Comparison of ENCODE assay signal across 8 mouse cellular contexts in genomic region chr6:125330626-125331326, GRCm38 (mm10). TPM values are rescaled to one million over a fixed set of nuclear protein-coding genes. Genes with fewer than 3 reads are reported as not detected.
DNase-seq lines count a peak whose midpoint lies in the region; ATAC-seq and TF ChIP-seq lines count a peak whose summit lies in the region.

No protein-coding gene starts in this region.

- ATAC-seq in forebrain, embryonic 13.5 days, result peak; percentile 93
- ATAC-seq in heart, embryonic 16.5 days (replicated peaks; ENCODE audit: extremely low read depth, insufficient read depth, low FRiP score), result peak; percentile 95
- ATAC-seq in liver, embryonic 14.5 days (ENCODE audit: insufficient read depth), result peak; percentile 72

- H3K36me3 ChIP-seq in ES-Bruce4 (ENCODE audit: control insufficient read depth, insufficient read depth, low read length, poor library complexity, severe bottlenecking), result no peaks in the 10 kb centered on the region
- no peaks in the 10 kb centered on the region for H3K36me3 ChIP-seq in forebrain, embryonic 13.5 days (ENCODE audit: poor library complexity, severe bottlenecking)
- H3K36me3 ChIP-seq in heart, embryonic 16.5 days (ENCODE audit: control insufficient read depth, insufficient read depth), result no peaks in the 10 kb centered on the region
- no peaks in the 10 kb centered on the region for H3K36me3 ChIP-seq in liver, embryonic 14.5 days (replicated peaks; ENCODE audit: control insufficient read depth, insufficient read depth, low read depth)

- H3K4me1 ChIP-seq in ES-Bruce4 (ENCODE audit: control insufficient read depth, insufficient read depth, low read length), result no peaks in the 10 kb centered on the region
- peaks cover 5% of the 10 kb centered on the region for H3K4me1 ChIP-seq in forebrain, embryonic 13.5 days
- H3K4me1 ChIP-seq in heart, embryonic 16.5 days (ENCODE audit: control insufficient read depth, insufficient read depth, low read length), result peaks cover 8% of the 10 kb centered on the region; the same call in 1 of the 2 replicates
- H3K4me1 ChIP-seq in liver, embryonic 14.5 days (replicated peaks; ENCODE audit: control insufficient read depth in 2 of 2, insufficient read depth in 2 of 2, low read length in 1 of 2), result no peaks in the 10 kb centered on the region

- no peaks in the 10 kb centered on the region for H3K27me3 ChIP-seq in ES-Bruce4 (ENCODE audit: control insufficient read depth, insufficient read depth, low read length, poor library complexity, severe bottlenecking)
- H3K27me3 ChIP-seq in forebrain, embryonic 13.5 days, result no peaks in the 10 kb centered on the region
- H3K27me3 ChIP-seq in heart, embryonic 16.5 days (ENCODE audit: control insufficient read depth, insufficient read depth, low read length), result no peaks in the 10 kb centered on the region
- peaks cover 4% of the 10 kb centered on the region; the same call in 1 of the 2 replicates for H3K27me3 ChIP-seq in liver, embryonic 14.5 days (ENCODE audit: control insufficient read depth, insufficient read depth, low read length)

- no peaks in the 10 kb centered on the region for H3K9me3 ChIP-seq in ES-Bruce4 (replicated peaks; ENCODE audit: control insufficient read depth, insufficient read depth, low read length, poor library complexity, severe bottlenecking)
- H3K9me3 ChIP-seq in forebrain, embryonic 13.5 days (replicated peaks), result no peaks in the 10 kb centered on the region
- no peaks in the 10 kb centered on the region for H3K9me3 ChIP-seq in heart, embryonic 16.5 days (replicated peaks; ENCODE audit: control insufficient read depth, low read length)
- H3K9me3 ChIP-seq in liver, embryonic 14.5 days (ENCODE audit: control insufficient read depth, low read length), result no peaks in the 10 kb centered on the region

- under 1% methylated on average over 39 of the region's 39 CpGs for WGBS in forebrain, embryonic 13.5 days
- 1% methylated on average over 39 of the region's 39 CpGs for WGBS in heart, embryonic 16.5 days
- 2% methylated on average over 39 of the region's 39 CpGs for WGBS in liver, embryonic 14.5 days (ENCODE audit: insufficient replicate concordance)

- peak; percentile 31 for DNase-seq in c-Kit-positive CD71-positive TER-119-negative erythroid progenitor cells, embryonic 14.5 days (ENCODE audit: low read depth)
- DNase-seq in kidney, postnatal 25 days, result peak; percentile 97
- peak in 2 of 3 experiments; percentile 35 to 37 for DNase-seq in liver, embryonic 14.5 days (ENCODE audit: low read depth in 3 of 3, low spot score in 3 of 3)
- peak; percentile 78 for DNase-seq in neural tube, embryonic 10.5 days (ENCODE audit: extremely low spot score, low spot score)
- peak; percentile 82 for DNase-seq in testis, postnatal 14 days (ENCODE audit: low spot score)

- 0 out of 2 replicates have a peak, but pooled peaks have one; percentile 22 for TF ChIP-seq EP300 in ES-Bruce4 (IDR thresholded peaks at IDR 0.05; ENCODE audit: insufficient read depth, low read depth, low read length)
- no peak for TF ChIP-seq EP300 in liver, embryonic 14.5 days (IDR thresholded peaks at IDR 0.05; ENCODE audit: low read depth)

- peak overlapping the region; percentile 50 for H3K4me3 ChIP-seq in ES-Bruce4 (ENCODE audit: low read depth, low read length)
- H3K4me3 ChIP-seq in forebrain, embryonic 13.5 days, result peak overlapping the region; percentile 52
- H3K4me3 ChIP-seq in heart, embryonic 16.5 days (ENCODE audit: low read length), result peak overlapping the region; percentile 66
- H3K4me3 ChIP-seq in liver, embryonic 14.5 days (ENCODE audit: insufficient read depth in 1 of 2, low read depth in 2 of 2, low read length in 2 of 2), result peak overlapping the region; percentile 50 to 52

- H3K9ac ChIP-seq in ES-Bruce4 (ENCODE audit: low read depth, poor library complexity, severe bottlenecking), result peak overlapping the region; percentile 76
- H3K9ac ChIP-seq in forebrain, embryonic 13.5 days, result peak overlapping the region; percentile 66
- H3K9ac ChIP-seq in heart, embryonic 16.5 days (ENCODE audit: low read length), result peak overlapping the region; percentile 80
- H3K9ac ChIP-seq in liver, embryonic 14.5 days (replicated peaks), result peak overlapping the region; percentile 40

- TF ChIP-seq POLR2A in ES-Bruce4 (IDR thresholded peaks at IDR 0.05; ENCODE audit: insufficient read depth, low read length), result peak; percentile 50

- TF ChIP-seq CTCF in ES-Bruce4 (IDR thresholded peaks at IDR 0.05; ENCODE audit: low read depth, low read length), result no peak
- no peak for TF ChIP-seq CTCF in liver, embryonic 14.5 days (IDR thresholded peaks at IDR 0.05; ENCODE audit: low read depth)

- H3K27ac ChIP-seq in ES-Bruce4 (ENCODE audit: insufficient read depth, low read length), result no peak overlapping the region
- H3K27ac ChIP-seq in forebrain, embryonic 13.5 days, result no peak overlapping the region
- peak overlapping the region; percentile 52; the same call in 1 of the 2 replicates for H3K27ac ChIP-seq in heart, embryonic 16.5 days (ENCODE audit: low read length)
- no peak overlapping the region for H3K27ac ChIP-seq in liver, embryonic 14.5 days

- H3K4me2 ChIP-seq in forebrain, embryonic 13.5 days, result peak overlapping the region; percentile 80
- H3K4me2 ChIP-seq in heart, embryonic 16.5 days (ENCODE audit: low read depth, low read length), result peak overlapping the region; percentile 83
- H3K4me2 ChIP-seq in liver, embryonic 14.5 days (ENCODE audit: low read depth), result peak overlapping the region; percentile 66

RNA-seq across cellular contexts. Expression of gene Scnn1a, which starts 10.3 kb away (rescaled TPM):
- 2.0 and 2.3 TPM in 2 replicates for polyA plus RNA-seq in ES-Bruce4 (2011; ENCODE audit: insufficient read depth, insufficient read length, low read depth, missing spikeins)
- polyA plus RNA-seq in forebrain, embryonic 13.5 days (2015; fragmentation: Nextera tagmentation; extraction: Ambion mirVana), result 0.13 and 0.26 TPM in 2 replicates
- polyA plus RNA-seq in heart, embryonic 16.5 days (2015; fragmentation: Nextera tagmentation; extraction: Ambion mirVana), result 2.6 and 2.9 TPM in 2 replicates
- polyA plus RNA-seq in liver, embryonic 14.5 days (2012; rRNA removed), result 0.34 and 0.40 TPM in 2 replicates
- polyA plus RNA-seq in liver, embryonic 14.5 days (2014; fragmentation: Nextera tagmentation; extraction: Ambion mirVana), result 0.34 and 0.36 TPM in 2 replicates

RNA-seq across cellular contexts. Expression of gene Ltbr, which starts 17.1 kb away (rescaled TPM):
- polyA plus RNA-seq in ES-Bruce4 (2011; ENCODE audit: insufficient read depth, insufficient read length, low read depth, missing spikeins), result 8.0 and 9.5 TPM in 2 replicates
- 10.2 and 12.3 TPM in 2 replicates for polyA plus RNA-seq in forebrain, embryonic 13.5 days (2015; fragmentation: Nextera tagmentation; extraction: Ambion mirVana)
- 43.0 and 51.4 TPM in 2 replicates for polyA plus RNA-seq in heart, embryonic 16.5 days (2015; fragmentation: Nextera tagmentation; extraction: Ambion mirVana)
- polyA plus RNA-seq in liver, embryonic 14.5 days (2012; rRNA removed), result 12.3 and 12.5 TPM in 2 replicates
- polyA plus RNA-seq in liver, embryonic 14.5 days (2014; fragmentation: Nextera tagmentation; extraction: Ambion mirVana), result 15.2 and 15.7 TPM in 2 replicates

RNA-seq across cellular contexts. Expression of gene Tnfrsf1a, which starts 18.4 kb away (rescaled TPM):
- 13.1 and 19.8 TPM in 2 replicates for polyA plus RNA-seq in ES-Bruce4 (2011; ENCODE audit: insufficient read depth, insufficient read length, low read depth, missing spikeins)
- polyA plus RNA-seq in forebrain, embryonic 13.5 days (2015; fragmentation: Nextera tagmentation; extraction: Ambion mirVana), result 12.8 and 13.8 TPM in 2 replicates
- polyA plus RNA-seq in heart, embryonic 16.5 days (2015; fragmentation: Nextera tagmentation; extraction: Ambion mirVana), result 54.2 and 54.8 TPM in 2 replicates
- polyA plus RNA-seq in liver, embryonic 14.5 days (2012; rRNA removed), result 15.4 and 16.8 TPM in 2 replicates
- 19.8 and 21.1 TPM in 2 replicates for polyA plus RNA-seq in liver, embryonic 14.5 days (2014; fragmentation: Nextera tagmentation; extraction: Ambion mirVana)

RNA-seq across cellular contexts. Expression of gene Tuba3a, which starts 44.9 kb away (rescaled TPM):
- 2.2 and 3.6 TPM in 2 replicates for polyA plus RNA-seq in ES-Bruce4 (2011; ENCODE audit: insufficient read depth, insufficient read length, low read depth, missing spikeins)
- not detected in 2 replicates for polyA plus RNA-seq in forebrain, embryonic 13.5 days (2015; fragmentation: Nextera tagmentation; extraction: Ambion mirVana)
- polyA plus RNA-seq in heart, embryonic 16.5 days (2015; fragmentation: Nextera tagmentation; extraction: Ambion mirVana), result not detected in 2 replicates
- polyA plus RNA-seq in liver, embryonic 14.5 days (2012; rRNA removed), result not detected in 2 replicates
- polyA plus RNA-seq in liver, embryonic 14.5 days (2014; fragmentation: Nextera tagmentation; extraction: Ambion mirVana), result not detected in 2 replicates

RNA-seq across cellular contexts. Expression of gene Plekhg6, which starts 49.8 kb away (rescaled TPM):
- 2.3 and 2.5 TPM in 2 replicates for polyA plus RNA-seq in ES-Bruce4 (2011; ENCODE audit: insufficient read depth, insufficient read length, low read depth, missing spikeins)
- polyA plus RNA-seq in forebrain, embryonic 13.5 days (2015; fragmentation: Nextera tagmentation; extraction: Ambion mirVana), result 0.08 and 0.09 TPM in 2 replicates
- 0.25 and 0.41 TPM in 2 replicates for polyA plus RNA-seq in heart, embryonic 16.5 days (2015; fragmentation: Nextera tagmentation; extraction: Ambion mirVana)
- 0.39 and 0.48 TPM in 2 replicates for polyA plus RNA-seq in liver, embryonic 14.5 days (2012; rRNA removed)
- 0.38 and 0.47 TPM in 2 replicates for polyA plus RNA-seq in liver, embryonic 14.5 days (2014; fragmentation: Nextera tagmentation; extraction: Ambion mirVana)

Comparison
In these comparisons a context has a peak if more than half of its experiments do, and no peak if none do; other contexts are left out.
1. DNase-seq: peak in every context shown above with its lines; median percentile 97 in kidney, postnatal 25 days; 82 in testis, postnatal 14 days; 78 in neural tube, embryonic 10.5 days; 36 in liver, embryonic 14.5 days; 31 in c-Kit-positive CD71-positive TER-119-negative erythroid progenitor cells, embryonic 14.5 days.